Mouse (Mus musculus): ENCODE results near the gene Il13ra2.
"Not testable (repeated sequence)": the region's sequence is repeated elsewhere in the genome, so short reads cannot be mapped to it uniquely, and the experiment has no call there.

Gene Il13ra2

DNA sequence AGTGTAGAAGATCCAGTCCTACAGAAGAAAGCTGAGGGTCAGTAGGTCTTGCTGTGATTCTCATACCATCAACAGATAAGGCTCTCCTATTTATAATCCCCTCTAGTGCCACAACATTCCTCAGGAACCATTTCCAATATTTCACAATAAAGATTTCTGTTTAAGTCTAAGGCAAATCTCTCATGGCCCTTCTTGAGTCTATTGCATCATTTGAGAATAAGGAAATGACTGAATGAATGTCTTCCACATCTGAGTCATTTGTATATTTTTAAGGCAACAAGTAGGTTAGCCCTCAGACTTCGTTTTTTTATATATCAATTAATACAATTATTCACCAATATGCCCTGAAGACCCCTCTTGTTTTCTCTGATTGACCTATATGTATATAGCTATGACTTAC lies at the start of gene Il13ra2:
Gene Il13ra2 (minus strand): TSS at position 64 of the 400 bp plus-strand sequence.
- DNase-seq: no peak

DNA sequence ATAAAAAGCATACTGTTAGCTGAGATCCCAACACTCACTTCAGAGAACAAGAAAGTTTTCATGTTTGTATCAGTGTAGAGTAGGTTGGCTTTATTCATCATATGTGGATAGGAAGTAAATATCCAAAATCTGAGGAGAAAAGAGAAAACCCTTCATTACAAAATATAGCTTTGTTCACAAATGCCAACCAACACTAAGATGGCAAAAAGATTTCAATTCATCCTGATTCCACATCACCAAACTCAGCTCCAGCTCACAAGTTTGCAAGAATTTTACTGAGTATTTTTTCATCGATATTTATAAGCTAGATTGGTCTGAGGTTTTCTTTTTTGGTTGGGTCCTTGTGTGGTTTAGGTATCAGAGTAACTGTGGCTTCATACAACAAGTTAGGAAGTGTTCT lies 24.6 kb upstream of the Il13ra2 start, which contains the start of gene Vmn1r239-ps:
Gene Vmn1r239-ps (minus strand): TSS at position 101 of the 400 bp plus-strand sequence.
- not testable (repeated sequence) for DNase-seq

DNA sequence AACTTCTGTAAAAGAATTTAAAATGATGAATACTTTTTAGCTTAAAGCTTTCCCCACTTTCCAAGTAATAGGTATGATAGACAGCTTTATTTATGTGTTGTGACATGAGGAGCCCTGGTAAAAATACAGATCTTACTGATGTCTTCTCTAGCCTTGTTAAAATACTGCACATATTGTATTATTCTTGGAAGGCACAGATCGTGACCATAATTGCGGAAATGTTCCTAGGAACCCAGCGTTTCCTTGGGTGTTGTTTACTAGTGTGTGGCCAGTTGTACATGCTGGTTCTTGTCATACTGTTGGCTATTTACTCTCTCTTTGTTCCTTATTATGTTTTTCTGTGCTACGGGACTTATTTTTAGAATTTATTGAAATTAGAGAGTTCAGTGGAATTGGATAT lies 14.4 kb upstream of the Il13ra2 start:
- DNase-seq: no peak

DNA sequence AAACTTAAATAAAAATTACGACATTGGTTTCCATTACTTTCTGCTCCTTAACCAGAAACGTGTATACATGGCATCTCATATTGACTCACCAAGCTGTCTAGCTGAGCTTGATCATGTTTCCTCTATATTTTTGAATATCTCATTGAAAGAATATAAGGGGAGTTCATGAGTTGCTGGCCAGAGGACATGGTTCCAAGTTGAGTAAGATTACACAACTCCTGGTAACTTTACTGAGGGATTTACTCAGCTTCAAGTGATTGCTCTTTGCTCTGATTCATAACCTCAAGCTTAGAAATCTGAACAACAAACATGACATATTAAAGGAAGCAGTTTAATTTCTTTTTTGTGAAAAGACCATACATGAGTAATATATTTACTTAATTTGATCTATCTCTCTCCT lies 6.4 kb upstream of the Il13ra2 start:
- no peak for DNase-seq

DNA sequence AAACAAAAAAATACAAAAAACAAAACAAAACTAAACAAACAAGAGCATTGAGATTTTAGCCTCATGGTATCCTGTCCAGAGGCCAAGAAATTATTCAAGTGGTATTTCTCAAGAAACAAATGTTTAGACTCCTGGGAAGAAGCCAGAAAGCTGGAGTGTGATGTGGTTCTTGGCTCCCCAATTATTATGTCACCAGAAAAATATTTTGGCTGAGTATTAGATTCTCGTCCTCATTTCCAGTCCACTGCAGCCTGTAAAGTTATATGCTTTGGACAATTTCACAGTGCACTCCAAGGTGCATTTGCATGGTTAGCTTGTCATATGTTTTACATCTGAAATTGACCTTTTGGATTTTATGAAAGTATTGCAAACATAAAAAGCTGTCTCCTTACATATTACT lies 761 bp upstream of the Il13ra2 start:
- peak; percentile 61 for DNase-seq

DNA sequence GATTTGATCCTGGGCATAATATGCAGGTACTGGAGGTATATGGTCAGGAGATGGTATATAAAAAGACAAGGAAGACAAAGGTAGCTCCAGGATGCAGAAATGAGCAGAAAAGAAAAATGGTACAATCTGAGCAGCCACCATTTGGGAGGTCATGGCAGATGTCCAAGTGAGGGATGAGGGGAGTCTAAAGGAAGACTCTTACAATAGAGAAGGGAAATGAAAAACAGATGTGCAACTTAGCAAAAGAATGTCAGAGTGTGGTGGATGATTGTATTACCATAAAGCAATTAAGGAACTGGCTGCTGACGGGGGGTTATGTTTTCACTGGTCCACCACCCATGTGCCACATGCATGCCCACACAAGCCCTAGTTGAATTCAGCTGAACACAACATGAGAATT lies 35.5 kb downstream of the Il13ra2 start:
- DNase-seq: no peak

DNA sequence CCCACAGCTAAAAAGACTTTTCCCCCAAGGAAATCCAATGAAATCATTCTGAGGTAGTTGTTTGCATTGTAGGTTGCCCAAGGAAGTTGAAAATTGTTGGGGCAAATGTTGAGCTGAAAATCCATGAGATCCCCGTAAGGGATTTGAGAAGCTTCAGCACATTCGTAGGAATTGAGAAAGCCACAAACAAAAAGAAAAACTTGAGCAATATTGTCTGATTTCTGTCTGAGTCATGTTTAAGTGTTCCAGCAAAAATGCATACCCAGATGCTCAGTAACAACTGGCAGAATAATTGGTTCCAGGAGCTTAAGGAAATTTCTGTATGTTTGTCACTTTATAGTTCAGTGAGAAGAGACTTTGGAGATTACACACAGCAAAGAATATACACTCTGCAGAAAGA lies 79.8 kb downstream of the Il13ra2 start:
- no peak for DNase-seq
